Mouse (Mus musculus) T-helper 17 cell (primary cell): ENCODE measurements around the gene Fsd2.

Source experiments
- in situ Hi-C, 2 experiments: fragments of 300-600 bp; cut with MboI, MseI; formaldehyde crosslinking; loops; 1 replicate in 1 of 2; 2 replicates in 1 of 2; pipeline ENCODE4 v1.15.1; 2025; ENCODE audit warnings: high pct_unique_total_duplicates in 2 of 2

The Fsd2 gene

GRCm38 (mm10) chr7:81566892-81567291, at the start of gene Fsd2:
Gene Fsd2, minus strand, starts transcription at chr7:81566944.
- in situ Hi-C loops, result no loop called here

DNA sequence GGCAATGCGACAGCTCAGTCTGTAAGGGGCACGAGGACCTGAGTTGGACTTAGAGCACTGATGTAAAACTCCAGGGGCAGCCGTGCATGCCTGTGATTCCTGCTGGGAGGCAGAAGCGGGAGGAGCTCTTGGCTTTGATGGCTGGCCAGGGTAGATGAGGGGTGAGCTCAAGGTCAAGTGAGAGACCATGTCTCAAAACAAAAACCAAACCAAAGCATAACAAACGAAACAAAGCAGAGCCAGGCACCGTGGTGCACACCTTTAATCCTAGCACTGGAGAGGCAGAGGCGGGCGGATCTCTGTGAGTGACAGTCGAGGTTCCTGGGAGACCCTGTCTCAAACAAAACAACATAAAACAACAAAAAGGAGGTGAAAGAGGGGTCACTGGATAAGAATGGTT, 48.3 kb upstream of the Fsd2 start:
- in situ Hi-C loops, result no loop called here

- in situ Hi-C loops, result no loop called here
These were observed 46.3 kb upstream of the Fsd2 start for GRCm38 (mm10) chr7:81612856-81613635.

GRCm38 (mm10) chr7:81610125-81610524, 43.4 kb upstream of the Fsd2 start:
- in situ Hi-C loops, result no loop called here

GRCm38 (mm10) chr7:81606452-81606851, 39.7 kb upstream of the Fsd2 start:
- in situ Hi-C loops, result no loop called here

- in situ Hi-C loops, result no loop called here
These were observed 38.7 kb upstream of the Fsd2 start for GRCm38 (mm10) chr7:81605489-81605888.

- in situ Hi-C loops, result no loop called here
These were observed 38.2 kb upstream of the Fsd2 start for GRCm38 (mm10) chr7:81604991-81605390.

DNA sequence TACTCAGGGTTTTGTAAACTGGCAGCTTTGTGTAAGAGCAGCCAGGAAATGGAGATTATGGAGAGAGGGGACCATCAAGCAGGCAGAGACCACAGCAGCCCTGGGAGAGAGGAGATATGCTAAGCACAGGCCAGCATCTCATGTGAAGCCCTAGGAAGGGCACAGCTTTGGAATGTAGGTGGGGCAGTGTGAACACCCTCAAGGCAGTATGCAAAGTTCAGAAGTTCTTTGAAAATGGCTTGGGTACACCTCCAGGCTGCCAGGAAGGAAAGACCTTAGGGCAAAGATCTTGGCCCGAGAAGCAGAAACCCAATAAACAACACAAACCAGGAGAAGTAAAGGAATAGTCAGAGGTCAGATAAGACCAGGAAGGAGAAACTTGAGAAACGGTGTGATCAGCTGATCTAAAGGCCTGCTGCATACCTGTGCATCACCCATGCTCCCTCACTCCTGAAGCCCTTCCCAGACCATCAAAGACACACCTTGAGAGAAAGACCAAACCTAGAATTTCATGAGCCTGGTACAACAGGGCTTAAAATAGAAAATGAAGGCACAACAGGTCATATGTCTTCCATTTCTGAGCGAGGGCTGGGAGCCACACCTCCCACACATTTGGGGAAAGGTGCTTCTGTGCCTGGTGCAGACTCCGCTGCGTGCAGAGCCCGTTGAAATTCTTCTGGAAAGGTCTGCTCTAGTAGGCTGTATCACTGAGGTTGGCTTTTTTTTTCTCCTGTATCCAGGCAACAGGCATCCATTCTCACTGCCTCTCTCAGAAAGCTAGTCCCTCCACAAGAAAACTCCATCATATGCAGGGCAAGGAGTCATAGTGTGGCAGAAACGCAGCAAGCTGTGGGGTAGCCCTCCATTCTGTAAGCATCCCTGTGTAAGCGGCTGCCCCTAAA, 32.9 kb upstream of the Fsd2 start:
- in situ Hi-C loops, result no loop called here

DNA sequence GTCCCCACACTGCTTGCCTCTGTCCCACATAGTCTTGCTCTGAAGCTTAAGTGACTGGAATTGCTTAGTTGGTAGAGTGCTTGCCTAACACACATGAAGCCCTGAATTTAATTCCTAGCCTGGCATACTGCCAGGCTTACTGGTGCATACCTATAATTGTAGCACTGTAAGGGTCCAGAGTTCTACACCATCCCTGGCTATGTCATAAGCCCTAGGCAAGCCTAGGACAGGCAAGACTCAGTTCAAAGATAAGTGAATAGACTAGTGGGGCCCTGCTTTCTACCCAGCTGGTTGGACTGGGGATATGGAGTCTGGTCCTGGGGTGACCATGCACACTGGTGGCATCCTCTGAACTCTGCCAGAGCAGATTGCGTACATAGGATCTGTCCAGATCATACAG, 30.9 kb upstream of the Fsd2 start:
- in situ Hi-C loops, result no loop called here

DNA sequence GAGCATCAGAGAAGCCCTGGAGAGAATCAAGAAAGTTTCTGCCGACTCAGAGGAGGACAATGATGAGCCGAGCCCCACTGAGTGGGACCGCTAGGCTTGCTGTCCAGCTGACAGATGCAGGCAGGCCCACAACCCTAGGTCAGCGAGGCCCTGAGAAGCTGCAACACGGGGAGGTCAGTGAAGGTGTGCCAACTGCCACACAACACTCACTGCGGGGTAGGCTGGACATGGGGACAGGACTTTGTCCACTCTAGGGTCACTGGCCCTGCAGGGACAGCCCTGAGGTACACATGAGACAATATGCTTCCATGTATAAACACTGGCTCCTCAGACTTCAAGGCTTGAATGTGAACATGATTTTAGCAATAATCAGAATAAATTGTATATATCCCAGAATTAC, 29.3 kb upstream of the Fsd2 start:
- in situ Hi-C loops, result no loop called here

- in situ Hi-C loops, result no loop called here
These were observed 28.3 kb upstream of the Fsd2 start for GRCm38 (mm10) chr7:81595056-81595455.

DNA sequence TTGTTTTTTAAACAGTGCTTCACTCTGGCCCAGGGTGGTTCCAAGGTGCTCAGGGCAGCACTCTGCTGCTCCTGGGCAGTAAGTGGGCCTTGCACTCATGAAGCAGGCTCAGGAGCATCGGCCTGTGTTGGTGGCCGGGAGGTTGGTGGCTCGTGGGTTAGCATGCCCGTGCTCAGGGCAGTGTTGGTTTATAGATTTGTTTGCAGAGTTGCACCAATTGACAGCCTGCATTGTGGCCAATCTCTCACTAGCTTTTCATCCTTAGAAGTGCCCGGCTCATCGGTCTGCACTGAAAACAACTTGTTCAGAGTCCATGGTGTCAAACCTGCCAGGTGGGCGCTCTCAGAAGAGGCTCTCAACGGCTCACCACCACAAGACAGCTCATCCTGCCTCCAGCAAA, 26.6 kb upstream of the Fsd2 start:
- in situ Hi-C loops, result no loop called here

GRCm38 (mm10) chr7:81592686-81593085, 25.9 kb upstream of the Fsd2 start:
- in situ Hi-C loops, result no loop called here

GRCm38 (mm10) chr7:81587238-81587637, 20.5 kb upstream of the Fsd2 start:
- in situ Hi-C loops, result loop anchor here in 1 of 2 experiments (10.0 kb wide), 1 partner anchor 1108 kb away; no protein-coding TSS in a partner anchor

GRCm38 (mm10) chr7:81585326-81585725, 18.6 kb upstream of the Fsd2 start:
- in situ Hi-C loops, result loop anchor here in 1 of 2 experiments (10.0 kb wide), 1 partner anchor 1109 kb away; no protein-coding TSS in a partner anchor

DNA sequence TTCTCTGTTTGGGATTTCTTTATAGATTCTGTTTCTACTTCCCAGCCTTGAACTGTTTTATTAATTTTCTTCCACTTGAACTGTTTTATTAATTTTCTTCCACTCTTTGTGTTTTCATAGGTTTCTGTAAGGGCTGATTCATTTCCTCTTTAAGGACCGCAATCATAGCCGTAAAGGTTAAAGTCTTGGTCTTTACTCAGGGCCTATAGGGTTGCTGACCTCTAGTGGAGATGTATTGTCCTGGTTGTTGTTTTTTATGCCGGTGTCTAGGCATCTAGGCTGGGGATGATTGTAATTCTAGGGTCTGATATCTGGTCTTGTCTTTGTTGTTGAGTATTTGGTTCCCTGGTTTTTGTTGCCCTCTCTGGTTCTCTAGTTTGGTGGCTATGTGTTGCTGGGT, 16.8 kb upstream of the Fsd2 start:
- in situ Hi-C loops, result loop anchor here in 1 of 2 experiments (10.0 kb wide), 1 partner anchor 1111 kb away; no protein-coding TSS in a partner anchor

DNA sequence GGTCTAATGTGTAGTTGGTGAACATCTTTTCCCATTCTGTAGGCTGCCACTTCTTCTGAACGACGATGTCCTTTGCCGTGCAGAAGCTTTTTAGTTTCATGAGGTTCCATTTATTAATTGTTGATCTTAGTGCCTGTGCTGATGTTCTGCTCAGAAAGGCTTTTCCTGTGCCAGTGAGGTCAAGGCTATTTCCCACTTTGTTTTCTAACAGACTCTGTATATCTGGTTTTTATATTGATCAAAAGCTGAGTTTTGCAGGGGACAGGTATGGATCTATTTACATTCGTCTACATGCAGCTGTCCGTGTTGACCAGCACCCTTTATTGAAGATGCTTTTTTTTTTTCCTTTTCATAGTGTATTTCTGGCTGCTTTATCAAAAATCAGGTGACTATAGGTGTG, 12.6 kb upstream of the Fsd2 start:
- in situ Hi-C loops, result no loop called here

GRCm38 (mm10) chr7:81578413-81578812, 11.7 kb upstream of the Fsd2 start:
- in situ Hi-C loops, result no loop called here

GRCm38 (mm10) chr7:81577872-81578271, 11.1 kb upstream of the Fsd2 start:
- in situ Hi-C loops, result no loop called here

- in situ Hi-C loops, result no loop called here
These were observed 8.9 kb upstream of the Fsd2 start for GRCm38 (mm10) chr7:81575606-81576005.

DNA sequence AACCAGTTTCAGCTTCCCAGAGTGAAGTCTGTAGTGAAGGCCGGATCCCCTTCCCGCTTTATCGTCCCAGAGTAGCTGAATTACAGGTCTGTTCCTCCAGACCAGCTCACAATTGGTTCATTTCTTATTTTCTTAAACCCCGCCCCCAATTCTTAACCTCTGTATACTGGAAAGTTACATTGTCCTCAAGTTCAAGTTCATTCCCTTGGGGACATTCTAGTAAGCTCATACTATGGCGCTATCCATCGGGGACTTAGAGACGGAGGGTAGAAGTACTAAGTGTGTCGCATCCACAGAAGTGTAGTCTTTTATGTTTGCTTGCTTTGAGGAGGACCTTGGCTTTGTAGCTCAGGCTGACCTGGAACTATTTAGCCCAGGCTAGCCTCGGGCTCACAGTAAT, 7.1 kb upstream of the Fsd2 start:
- in situ Hi-C loops, result no loop called here

- in situ Hi-C loops, result no loop called here
These were observed 6.7 kb upstream of the Fsd2 start for GRCm38 (mm10) chr7:81573397-81573796.
